Mouse (Mus musculus) cerebellum, adult 11 months (tissue): ENCODE measurements around the gene Wipf3.

Experiments
- DNase-seq: peaks from one replicate; pipeline ENCODE4 v3.0.0; 2022

Wipf3 gene

GRCm38 (mm10) chr6:54432806-54433545 lies 3.6 kb downstream of the Wipf3 start:
- no peak for DNase-seq

GRCm38 (mm10) chr6:54434171-54434570 lies 4.8 kb downstream of the Wipf3 start:
- no peak for DNase-seq

- DNase-seq = no peak
Measured at GRCm38 (mm10) chr6:54435663-54436062, 6.3 kb downstream of the Wipf3 start.

GRCm38 (mm10) chr6:54436286-54436685 lies 6.9 kb downstream of the Wipf3 start:
- DNase-seq = no peak

- DNase-seq = no peak
Measured at GRCm38 (mm10) chr6:54438510-54438909, 9.1 kb downstream of the Wipf3 start.

GRCm38 (mm10) chr6:54440658-54441057 lies 11.3 kb downstream of the Wipf3 start:
- DNase-seq = no peak

- DNase-seq = no peak
Measured at GRCm38 (mm10) chr6:54443657-54444056, 14.3 kb downstream of the Wipf3 start.

- DNase-seq = no peak
Measured at GRCm38 (mm10) chr6:54444086-54444485, 14.7 kb downstream of the Wipf3 start.

- DNase-seq = no peak
Measured at GRCm38 (mm10) chr6:54445249-54445818, 15.9 kb downstream of the Wipf3 start.

- DNase-seq = no peak
Measured at GRCm38 (mm10) chr6:54447353-54447752, 17.9 kb downstream of the Wipf3 start.

- no peak for DNase-seq
Measured at GRCm38 (mm10) chr6:54459661-54460060, 30.3 kb downstream of the Wipf3 start.

- peak; percentile 35 for DNase-seq
Measured at GRCm38 (mm10) chr6:54460172-54460914, 30.9 kb downstream of the Wipf3 start.

GRCm38 (mm10) chr6:54460915-54461671 lies 31.7 kb downstream of the Wipf3 start:
- DNase-seq = peak; percentile 55

GRCm38 (mm10) chr6:54462766-54463165 lies 33.4 kb downstream of the Wipf3 start:
- peak; percentile 28 for DNase-seq

GRCm38 (mm10) chr6:54463701-54464458 lies 34.5 kb downstream of the Wipf3 start:
- peak; percentile 42 for DNase-seq

- no peak for DNase-seq
Measured at GRCm38 (mm10) chr6:54464926-54465325, 35.5 kb downstream of the Wipf3 start.

- DNase-seq = no peak
Measured at GRCm38 (mm10) chr6:54467371-54467770, 38.0 kb downstream of the Wipf3 start.

GRCm38 (mm10) chr6:54471866-54472265 lies 42.5 kb downstream of the Wipf3 start:
- DNase-seq = no peak

GRCm38 (mm10) chr6:54472846-54473715 lies 43.7 kb downstream of the Wipf3 start:
- DNase-seq = no peak

GRCm38 (mm10) chr6:54475926-54476667 lies 46.7 kb downstream of the Wipf3 start:
- DNase-seq = no peak
